Mouse (Mus musculus) brain, embryonic 14.5 days (tissue): ENCODE data around the gene Dst.

ENCODE experiments used
- CTCF ChIP-seq: fragments of 200-500 bp; IDR thresholded peaks from 2 replicates; pipeline ENCODE4 v1.5.1; 2012; ENCODE audit warnings: inconsistent platforms, mild to moderate bottlenecking, moderate library complexity, borderline replicate concordance; ENCODE audit not compliant: insufficient read depth, insufficient read length; ENCODE audit errors: extremely low read depth
- POLR2A ChIP-seq: fragments of 200-500 bp; IDR thresholded peaks from 2 replicates; pipeline ENCODE4 v1.6.1; 2012; ENCODE audit warnings: mild to moderate bottlenecking, inconsistent platforms, borderline replicate concordance; ENCODE audit not compliant: poor library complexity, insufficient read depth, insufficient read length, severe bottlenecking; ENCODE audit errors: extremely low read depth

GRCm38 (mm10) chr1:33875691-33876090 is 32.3 kb upstream of the Dst start:
- TF ChIP-seq POLR2A (no peak), CTCF (peak; percentile 40; the same call in 1 of the 2 replicates)
